In genomic region chr2:126635939-126636823, GRCm38 (mm10) we compare ENCODE assay signal across 11 mouse cellular contexts. TPM values are rescaled to one million over a fixed set of nuclear protein-coding genes. Genes with fewer than 3 reads are reported as not detected.
A peak's percentile ranks its signal among the peaks of the same experiment; 100 is the strongest.
DNase-seq lines count a peak whose midpoint lies in the region; ATAC-seq and TF ChIP-seq lines count a peak whose summit lies in the region.
"Had no signal": no experiment of that assay in that cellular context is flagged by ENCODE, and none has a peak within 500 bp of the region (broad histone marks: within the 10 kb centered on the region; RNA-seq: fewer than 3 reads in every experiment).

No protein-coding gene starts in this region.

- no peak for ATAC-seq in liver, postnatal 0 days
- peak; percentile 65; the same call in 1 of the 2 replicates for ATAC-seq in liver, embryonic 12.5 days
- no peak for ATAC-seq in forebrain, postnatal 0 days

- H3K4me2 ChIP-seq in liver, postnatal 0 days (ENCODE audit: low read depth, low read length), result no peak overlapping the region
- H3K4me2 ChIP-seq in liver, embryonic 12.5 days, result no peak overlapping the region
- H3K4me2 ChIP-seq in forebrain, postnatal 0 days (ENCODE audit: low read depth), result no peak overlapping the region
- H3K4me2 ChIP-seq: liver, embryonic 15.5 days had no signal

- intact Hi-C loops in heart, postnatal 10 days (cut with DNase I), result no loop called here

- WGBS in liver, postnatal 0 days (ENCODE audit: insufficient replicate concordance), result 49% methylated on average over 12 of the region's 12 CpGs
- WGBS in liver, embryonic 12.5 days (ENCODE audit: insufficient replicate concordance), result 45% methylated on average over 12 of the region's 12 CpGs
- 77% methylated on average over 12 of the region's 12 CpGs for WGBS in forebrain, postnatal 0 days

- peaks cover 3% of the 10 kb centered on the region; the same call in 1 of the 2 replicates for H3K4me1 ChIP-seq in liver, postnatal 0 days (ENCODE audit: insufficient read depth)
- peaks cover 25% of the 10 kb centered on the region for H3K4me1 ChIP-seq in liver, embryonic 12.5 days
- H3K4me1 ChIP-seq in forebrain, postnatal 0 days (ENCODE audit: insufficient read depth), result no peaks in the 10 kb centered on the region

- peaks cover 3% of the 10 kb centered on the region; the same call in 1 of the 2 replicates for H3K9me3 ChIP-seq in liver, postnatal 0 days (ENCODE audit: low read length)
- no peaks in the 10 kb centered on the region for H3K9me3 ChIP-seq in liver, embryonic 12.5 days (replicated peaks)
- no peaks in the 10 kb centered on the region for H3K9me3 ChIP-seq in forebrain, postnatal 0 days (ENCODE audit: low read length)
- H3K9me3 ChIP-seq: liver, embryonic 15.5 days had no signal

- no peak overlapping the region for H3K27ac ChIP-seq in liver, postnatal 0 days (ENCODE audit: low read depth)
- peak overlapping the region; percentile 23; the same call in 1 of the 2 replicates for H3K27ac ChIP-seq in liver, embryonic 12.5 days
- H3K27ac ChIP-seq in forebrain, postnatal 0 days (ENCODE audit: low read depth, low read length), result no peak overlapping the region
- H3K27ac ChIP-seq: liver, embryonic 15.5 days; stomach, postnatal 0 days had no signal

- H3K36me3 ChIP-seq in liver, postnatal 0 days (replicated peaks; ENCODE audit: insufficient read depth, low read length), result peaks cover 19% of the 10 kb centered on the region
- H3K36me3 ChIP-seq in liver, embryonic 12.5 days, result peaks cover 66% of the 10 kb centered on the region
- peaks cover 26% of the 10 kb centered on the region for H3K36me3 ChIP-seq in forebrain, postnatal 0 days (ENCODE audit: insufficient read depth)

- H3K27me3 ChIP-seq in liver, postnatal 0 days (ENCODE audit: insufficient read depth, low read length), result no peaks in the 10 kb centered on the region
- no peaks in the 10 kb centered on the region for H3K27me3 ChIP-seq in liver, embryonic 12.5 days (replicated peaks)
- no peaks in the 10 kb centered on the region for H3K27me3 ChIP-seq in forebrain, postnatal 0 days (ENCODE audit: insufficient read depth, low read length)
- H3K27me3 ChIP-seq: liver, embryonic 15.5 days had no signal

- TF ChIP-seq EP300 in liver, postnatal 0 days (IDR thresholded peaks at IDR 0.05; ENCODE audit: low read depth), result no peak

- H3K9ac ChIP-seq in liver, postnatal 0 days (replicated peaks), result no peak overlapping the region
- no peak overlapping the region for H3K9ac ChIP-seq in liver, embryonic 12.5 days
- no peak overlapping the region for H3K9ac ChIP-seq in forebrain, postnatal 0 days
- H3K9ac ChIP-seq: liver, embryonic 15.5 days had no signal

- DNase-seq in liver, result peak; percentile 22
- DNase-seq in liver, postnatal 0 days, result no peak
- DNase-seq in heart, postnatal 10 days, result peak; percentile 45 to 68
- no peak for DNase-seq in thymus, postnatal 14 days
- no peak for DNase-seq in forebrain, postnatal 0 days
- DNase-seq in urinary bladder, adult 18-20 months (ENCODE audit: low spot score in 2 of 2), result no peak
- no peak for DNase-seq in layer of hippocampus, adult 18-20 months (ENCODE audit: low spot score in 2 of 2)
- DNase-seq: embryo, embryonic 11 days had no signal

- TF ChIP-seq CTCF in liver, postnatal 0 days (IDR thresholded peaks at IDR 0.05; ENCODE audit: low read depth), result no peak
- TF ChIP-seq CTCF in forebrain, postnatal 0 days (IDR thresholded peaks at IDR 0.05; ENCODE audit: low read depth), result no peak

- H3K4me3 ChIP-seq in liver, postnatal 0 days (ENCODE audit: low read depth, low read length), result no peak overlapping the region
- no peak overlapping the region for H3K4me3 ChIP-seq in liver, embryonic 12.5 days
- H3K4me3 ChIP-seq in forebrain, postnatal 0 days (ENCODE audit: low read depth, low read length), result no peak overlapping the region
- H3K4me3 ChIP-seq: liver, embryonic 15.5 days had no signal

RNA-seq across cellular contexts. Expression of gene Hdc, which starts 17.1 kb away (rescaled TPM):
- polyA plus RNA-seq in liver, postnatal 0 days (2015; fragmentation: Nextera tagmentation; extraction: Ambion mirVana), result 4.5 and 6.0 TPM in 2 replicates
- 1 to 10 TPM; 2.6 to 2.7 TPM for total RNA-seq in heart, postnatal 10 days (2021)
- polyA plus RNA-seq in liver, embryonic 12.5 days (2016; fragmentation: Nextera tagmentation; extraction: Ambion mirVana), result 6.1 and 6.5 TPM in 2 replicates
- 7.9 and 8.3 TPM in 2 replicates for total RNA-seq in forebrain, postnatal 0 days (2014; rRNA removed)
- 3.6 and 5.7 TPM in 2 replicates for polyA plus RNA-seq in forebrain, postnatal 0 days (2015; fragmentation: Nextera tagmentation; extraction: Ambion mirVana)
- 1 to 10 TPM; 1.2 to 2.2 TPM for total RNA-seq in layer of hippocampus, adult 18-20 months (2021)

RNA-seq across cellular contexts. Expression of gene Gabpb1, which starts 40.0 kb away (rescaled TPM):
- polyA plus RNA-seq in liver, postnatal 0 days (2015; fragmentation: Nextera tagmentation; extraction: Ambion mirVana), result 12.6 and 13.2 TPM in 2 replicates
- 10 to 100 TPM; 20.9 to 24.3 TPM for total RNA-seq in heart, postnatal 10 days (2021)
- polyA plus RNA-seq in liver, embryonic 12.5 days (2016; fragmentation: Nextera tagmentation; extraction: Ambion mirVana), result 35.3 and 36.2 TPM in 2 replicates
- total RNA-seq in forebrain, postnatal 0 days (2014; rRNA removed), result 23.9 and 27.6 TPM in 2 replicates
- 23.9 and 30.3 TPM in 2 replicates for polyA plus RNA-seq in forebrain, postnatal 0 days (2015; fragmentation: Nextera tagmentation; extraction: Ambion mirVana)
- total RNA-seq in layer of hippocampus, adult 18-20 months (2021), result 10 to 100 TPM; 15.4 to 19.6 TPM

Comparison
In these comparisons a context has a peak if more than half of its experiments do, and no peak if none do; other contexts are left out.
1. DNase-seq: peak in liver (single experiment) and heart, postnatal 10 days (2 of 2); none in liver, postnatal 0 days (single experiment), thymus, postnatal 14 days (single experiment), forebrain, postnatal 0 days (single experiment), urinary bladder, adult 18-20 months (0 of 2) and layer of hippocampus, adult 18-20 months (0 of 2).